ENCODE assay signal across 26 mouse cellular contexts in genomic region chr19:11055700-11056099, GRCm38 (mm10). TPM values are rescaled to one million over a fixed set of nuclear protein-coding genes. Genes with fewer than 3 reads are reported as not detected.
DNase-seq lines count a peak whose midpoint lies in the region; ATAC-seq and TF ChIP-seq lines count a peak whose summit lies in the region.
"Not testable (repeated sequence)": the region's sequence is repeated elsewhere in the genome, so short reads cannot be mapped to it uniquely, and the experiment has no call there.
"Had no signal": no experiment of that assay in that cellular context is flagged by ENCODE, and none has a peak within 500 bp of the region (broad histone marks: within the 10 kb centered on the region; RNA-seq: fewer than 3 reads in every experiment).

No protein-coding gene starts in this region.

- H3K9ac ChIP-seq in heart, adult 2 months (ENCODE audit: low read depth, low read length); lung, postnatal 0 days (replicated peaks; ENCODE audit: low read depth): not testable (repeated sequence)

- intact Hi-C loops in heart, adult 2 months (cut with DNase I) = not testable (repeated sequence)

- H3K36me3 ChIP-seq in heart, adult 2 months (ENCODE audit: control insufficient read depth, insufficient read depth, low read length); lung, postnatal 0 days (ENCODE audit: insufficient read depth, low read length); myocyte (ENCODE audit: control insufficient read depth, insufficient read depth): not testable (repeated sequence)

- 32% methylated on average over 1 of the region's 1 CpGs for WGBS in heart, adult 2 months
- WGBS in lung, postnatal 0 days = 50% methylated on average over 1 of the region's 1 CpGs

- DNase-seq in 416B (ENCODE audit: low read depth) = peak; percentile 11
- peak; percentile 12 for DNase-seq in T-cell, adult 2 months (ENCODE audit: low spot score)
- peak; percentile 65 for DNase-seq in gastrocnemius, adult 18-20 months (ENCODE audit: low spot score)
- peak; percentile 32 to 60 for DNase-seq in heart, adult 2 months
- peak; percentile 76 for DNase-seq in lung, postnatal 0 days (ENCODE audit: low spot score)
- peak; percentile 10 for DNase-seq in urinary bladder, postnatal 14 days (ENCODE audit: low spot score)

- H3ac ChIP-seq in myocyte (ENCODE audit: control insufficient read depth, insufficient read length) = not testable (repeated sequence)

- H3K9me3 ChIP-seq in lung, postnatal 0 days (ENCODE audit: low read length) = not testable (repeated sequence)

- TF ChIP-seq POLR2A in heart, adult 2 months (IDR thresholded peaks at IDR 0.05; ENCODE audit: insufficient read depth, low read depth, low read length); myocyte (IDR thresholded peaks at IDR 0.05; ENCODE audit: insufficient read length, low read depth): not testable (repeated sequence)

- H3K27ac ChIP-seq in heart, adult 2 months = peak overlapping the region; percentile 75
- not testable (repeated sequence) for H3K27ac ChIP-seq in lung, postnatal 0 days (ENCODE audit: low read length)

- not testable (repeated sequence) for H3K79me2 ChIP-seq in heart, adult 2 months (replicated peaks; ENCODE audit: control insufficient read depth, insufficient read depth, low read length); myocyte (ENCODE audit: control insufficient read depth, insufficient read depth)

- not testable (repeated sequence) for H3K4me2 ChIP-seq in lung, postnatal 0 days (replicated peaks; ENCODE audit: low read depth, low read length)
- H3K4me2 ChIP-seq in myocyte (ENCODE audit: low read depth) = peak overlapping the region; percentile 50

- not testable (repeated sequence) for H3K27me3 ChIP-seq in heart, adult 2 months (ENCODE audit: control insufficient read depth, insufficient read depth, low read length); lung, postnatal 0 days (replicated peaks; ENCODE audit: insufficient read depth, low read length); myocyte (ENCODE audit: control insufficient read depth, insufficient read depth, insufficient read length)

- TF ChIP-seq EP300 in heart, adult 2 months (IDR thresholded peaks at IDR 0.05; ENCODE audit: insufficient read depth, low read depth, low read length); lung, postnatal 0 days (IDR thresholded peaks at IDR 0.05): not testable (repeated sequence)

- not testable (repeated sequence) for TF ChIP-seq CTCF in heart, adult 2 months (IDR thresholded peaks at IDR 0.05); lung, postnatal 0 days (IDR thresholded peaks at IDR 0.05)

- peak; percentile 62 for ATAC-seq in inflammation-experienced regulatory T-cells, adult 6 months
- peak; percentile 21; the same call in 1 of the 2 replicates for ATAC-seq in lung, postnatal 0 days

- H3K4me3 ChIP-seq in heart, adult 2 months = 0 out of 2 replicates have a peak overlapping the region, but pooled peaks have one; percentile 23
- H3K4me3 ChIP-seq in lung, postnatal 0 days (ENCODE audit: low read depth, low read length); myocyte: not testable (repeated sequence)

- H3K4me1 ChIP-seq in heart, adult 2 months (ENCODE audit: control insufficient read depth, insufficient read depth, low read length); lung, postnatal 0 days (ENCODE audit: insufficient read depth, low read depth, low read length): not testable (repeated sequence)

TF ChIP-seq in myocyte, 11 proteins besides CTCF, POLR2A, EP300 and RAD21:
- peak; percentile 56 for TF ChIP-seq CEBPB (IDR thresholded peaks at IDR 0.05; ENCODE audit: insufficient read depth, poor library complexity, severe bottlenecking)

RNA-seq across cellular contexts. Expression of gene Ms4a8a, which starts 25.2 kb away (rescaled TPM):
- under 1 TPM; 0.69 to 0.84 TPM for total RNA-seq in gastrocnemius, adult 18-20 months (2021)
- 1 to 10 TPM; 2.2 to 2.4 TPM for total RNA-seq in heart, adult 2 months (2021)
- polyA plus RNA-seq in heart, adult 2 months (2012; rRNA removed) = 1.1 and 1.7 TPM in 2 replicates
- polyA plus RNA-seq in inflammation-experienced regulatory T-cells, adult 6 months (2017; shearing (Covaris generic)) = under 1 TPM in 1 of 3 experiments, not detected in 2; 0.54 TPM
- 3.3 and 4.5 TPM in 2 replicates for polyA plus RNA-seq in lung, postnatal 0 days (2015; fragmentation: Nextera tagmentation; extraction: Ambion mirVana)
- 0.17 TPM for polyA plus RNA-seq in myocyte (2012; fragmentation: generic; extraction: Trizol)
- total RNA-seq: forebrain, postnatal 0 days; layer of hippocampus, adult 8-10 months; layer of hippocampus, postnatal 36 days had no signal
- polyA plus RNA-seq: embryonic facial prominence, embryonic 12.5 days; forebrain, embryonic 11.5 days; forebrain, postnatal 0 days; heart, embryonic 14.5 days; hindbrain, embryonic 14.5 days; kidney, embryonic 15.5 days; limb, embryonic 11.5 days; liver, embryonic 11.5 days; midbrain, embryonic 10.5 days; midbrain, embryonic 16.5 days; neural tube, embryonic 15.5 days had no signal

RNA-seq across cellular contexts. Expression of gene Ms4a18, which starts 37.9 kb away (rescaled TPM):
- not detected for total RNA-seq in gastrocnemius, adult 18-20 months (2021)
- total RNA-seq in heart, adult 2 months (2021) = not detected
- not detected in 2 replicates for polyA plus RNA-seq in heart, adult 2 months (2012; rRNA removed)
- polyA plus RNA-seq in inflammation-experienced regulatory T-cells, adult 6 months (2017; shearing (Covaris generic)) = not detected
- not detected in 2 replicates for polyA plus RNA-seq in lung, postnatal 0 days (2015; fragmentation: Nextera tagmentation; extraction: Ambion mirVana)
- 0.04 TPM for polyA plus RNA-seq in myocyte (2012; fragmentation: generic; extraction: Trizol)
- total RNA-seq: adrenal gland, adult 8-10 months; forebrain, postnatal 0 days; gastrocnemius, postnatal 4 days; heart, postnatal 25 days; layer of hippocampus, adult 8-10 months; layer of hippocampus, postnatal 36 days; left cerebral cortex, postnatal 10 days had no signal
- polyA plus RNA-seq: embryonic facial prominence, embryonic 12.5 days; forebrain, embryonic 11.5 days; forebrain, postnatal 0 days; heart, embryonic 14.5 days; hindbrain, embryonic 14.5 days; kidney, embryonic 15.5 days; limb, embryonic 11.5 days; liver, embryonic 11.5 days; midbrain, embryonic 10.5 days; midbrain, embryonic 16.5 days; neural tube, embryonic 15.5 days; thymus, postnatal 0 days had no signal

Comparison
In these comparisons a context has a peak if more than half of its experiments do, and no peak if none do; other contexts are left out.
1. DNase-seq: peak in every context shown above with its lines; median percentile 76 in lung, postnatal 0 days; 65 in gastrocnemius, adult 18-20 months; 46 in heart, adult 2 months; 12 in T-cell, adult 2 months; 11 in 416B; 10 in urinary bladder, postnatal 14 days.